8 mouse cellular contexts compared by ENCODE assay signal in the genomic region with DNA sequence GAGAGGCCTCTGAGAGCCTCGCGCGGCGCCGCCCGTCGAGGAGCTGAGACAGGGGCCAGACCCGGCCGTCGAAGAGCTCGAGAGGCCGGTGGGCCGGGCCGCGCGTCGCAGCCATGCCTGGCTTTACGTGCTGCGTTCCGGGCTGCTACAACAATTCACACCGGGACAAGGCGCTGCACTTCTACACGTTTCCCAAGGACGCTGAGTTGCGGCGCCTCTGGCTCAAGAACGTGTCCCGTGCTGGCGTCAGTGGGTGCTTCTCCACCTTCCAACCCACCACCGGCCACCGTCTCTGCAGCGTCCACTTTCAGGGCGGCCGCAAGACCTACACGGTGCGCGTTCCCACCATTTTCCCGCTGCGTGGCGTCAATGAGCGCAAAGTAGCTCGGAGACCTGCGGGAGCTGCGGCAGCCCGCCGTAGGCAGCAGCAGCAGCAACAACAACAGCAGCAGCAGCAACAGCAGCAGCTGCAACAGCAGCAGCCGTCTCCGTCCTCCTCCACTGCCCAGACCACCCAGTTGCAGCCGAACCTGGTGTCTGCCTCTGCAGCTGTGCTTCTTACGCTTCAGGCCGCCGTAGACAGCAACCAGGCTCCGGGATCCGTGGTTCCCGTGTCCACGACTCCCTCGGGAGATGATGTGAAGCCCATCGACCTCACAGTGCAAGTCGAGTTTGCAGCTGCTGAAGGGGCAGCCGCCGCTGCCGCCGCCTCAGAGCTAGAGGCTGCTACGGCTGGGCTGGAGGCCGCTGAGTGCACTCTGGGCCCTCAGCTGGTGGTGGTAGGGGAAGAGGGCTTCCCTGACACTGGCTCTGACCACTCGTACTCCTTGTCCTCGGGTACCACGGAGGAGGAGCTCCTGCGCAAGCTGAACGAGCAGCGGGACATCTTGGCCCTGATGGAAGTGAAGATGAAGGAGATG. TPM values are rescaled to one million over a fixed set of nuclear protein-coding genes. Genes with fewer than 3 reads are reported as not detected.
DNase-seq lines count a peak whose midpoint lies in the region; TF ChIP-seq lines count a peak whose summit lies in the region.

No protein-coding gene starts in this region.

- H3K4me3 ChIP-seq in ES-Bruce4 (ENCODE audit: low read depth, low read length) (peak overlapping the region; percentile 94), macrophage (ENCODE audit: inconsistent target) (peak overlapping the region; percentile 54)
- peak overlapping the region; percentile 67 for H3K4me3 ChIP-seq in left cerebral cortex, adult 2 months

- no peaks in the 10 kb centered on the region for H3K9me3 ChIP-seq in ES-Bruce4 (replicated peaks; ENCODE audit: control insufficient read depth, insufficient read depth, low read length, poor library complexity, severe bottlenecking)

- H3K36me3 ChIP-seq in ES-Bruce4 (ENCODE audit: control insufficient read depth, insufficient read depth, low read length, poor library complexity, severe bottlenecking): peaks cover 3% of the 10 kb centered on the region; the same call in 1 of the 2 replicates
- H3K36me3 ChIP-seq in macrophage (ENCODE audit: inconsistent target): no peaks in the 10 kb centered on the region

- peaks cover 27% of the 10 kb centered on the region for H3K79me2 ChIP-seq in macrophage (ENCODE audit: inconsistent target)

- no peak for TF ChIP-seq EP300 in ES-Bruce4 (IDR thresholded peaks at IDR 0.05; ENCODE audit: insufficient read depth, low read depth, low read length)

- no peak for TF ChIP-seq CTCF in ES-Bruce4 (IDR thresholded peaks at IDR 0.05; ENCODE audit: low read depth, low read length)
- TF ChIP-seq CTCF in left cerebral cortex, adult 2 months (IDR thresholded peaks at IDR 0.05): no peak

- DNase-seq in adrenal gland, postnatal 25 days: peak; percentile 63
- DNase-seq in fibroblast of lung, adult 2 months (ENCODE audit: low read depth): peak; percentile 17
- peak; percentile 62 for DNase-seq in heart, postnatal 4 days
- peak; percentile 56 to 57 for DNase-seq in left cerebral cortex, adult 2 months (ENCODE audit: extremely low spot score in 1 of 2, low spot score in 2 of 2)
- DNase-seq in spleen, postnatal 10 days (ENCODE audit: low spot score in 2 of 2): peak; percentile 65 to 69
- no peak for DNase-seq in c-Kit-positive CD71-positive TER-119-positive erythroid progenitor cells, embryonic 14.5 days (ENCODE audit: low spot score)

- no peaks in the 10 kb centered on the region for H3K27me3 ChIP-seq in ES-Bruce4 (ENCODE audit: control insufficient read depth, insufficient read depth, low read length, poor library complexity, severe bottlenecking)

- peak overlapping the region; percentile 83 for H3K9ac ChIP-seq in ES-Bruce4 (ENCODE audit: low read depth, poor library complexity, severe bottlenecking)

- 1% methylated on average over 71 of the region's 71 CpGs for WGBS in macrophage (ENCODE audit: missing documents)

- TF ChIP-seq POLR2A in ES-Bruce4 (IDR thresholded peaks at IDR 0.05; ENCODE audit: insufficient read depth, low read length): no peak

- intact Hi-C loops in left cerebral cortex, adult 2 months (cut with DNase I): loop anchor here (2.0 kb wide), 1 partner anchor 75 kb away; no protein-coding TSS in a partner anchor

- H3K27ac ChIP-seq in ES-Bruce4 (ENCODE audit: insufficient read depth, low read length) (no peak overlapping the region), macrophage (peak overlapping the region; percentile 17; the same call in 1 of the 2 replicates)
- H3K27ac ChIP-seq in left cerebral cortex, adult 2 months: peak overlapping the region; percentile 98

- peaks cover 1% of the 10 kb centered on the region for H3K4me1 ChIP-seq in ES-Bruce4 (ENCODE audit: control insufficient read depth, insufficient read depth, low read length)

RNA-seq across cellular contexts. Expression of a gene that starts 0.6 kb away (rescaled TPM):
- polyA plus RNA-seq in ES-Bruce4 (2011; ENCODE audit: insufficient read depth, insufficient read length, low read depth, missing spikeins) (29.6 and 31.0 TPM in 2 replicates), macrophage (2018) (8.3 to 23.6 TPM (median 20.4 TPM) in 3 replicates)
- 38.0 and 40.1 TPM in 2 replicates for total RNA-seq in adrenal gland, postnatal 25 days (2021)
- total RNA-seq in heart, postnatal 4 days (2021): 10 to 100 TPM; 26.4 to 29.3 TPM
- total RNA-seq in left cerebral cortex, adult 2 months (2021): 10 to 100 TPM; 38.1 to 41.0 TPM
- total RNA-seq in macrophage (2018; cell fraction: chromatin; rRNA removed): 1 to 10 TPM in 15 of 26 experiments, under 1 TPM in 6, not detected in 5; 0.47 to 8.6 (median 1.4) TPM
- 10 to 100 TPM in 20 of 26 experiments, 1 to 10 TPM in 6; 6.1 to 27.5 (median 17.0) TPM for total RNA-seq in macrophage (2018; cell fraction: cytosol; rRNA removed)
- total RNA-seq in macrophage (2018; cell fraction: nucleus; rRNA removed): 10 to 100 TPM in 5 of 26 experiments, 1 to 10 TPM in 21; 1.1 to 14.5 (median 6.3) TPM

RNA-seq across cellular contexts. Expression of a gene that starts 2.4 kb away (rescaled TPM):
- 86.3 and 97.6 TPM in 2 replicates for polyA plus RNA-seq in ES-Bruce4 (2011; ENCODE audit: insufficient read depth, insufficient read length, low read depth, missing spikeins)
- total RNA-seq in adrenal gland, postnatal 25 days (2021): 7.5 and 9.2 TPM in 2 replicates
- 10 to 100 TPM; 16.8 to 18.4 TPM for total RNA-seq in heart, postnatal 4 days (2021)
- 10 to 100 TPM; 16.8 to 17.6 TPM for total RNA-seq in left cerebral cortex, adult 2 months (2021)
- 10 to 100 TPM; 13.8 to 71.8 (median 29.6) TPM for total RNA-seq in macrophage (2018; cell fraction: chromatin; rRNA removed)
- total RNA-seq in macrophage (2018; cell fraction: cytosol; rRNA removed): 1 to 10 TPM; 5.8 to 10.0 (median 7.8) TPM
- 10 to 100 TPM in 24 of 26 experiments, 1 to 10 TPM in 2; 6.8 to 55.5 (median 18.6) TPM for total RNA-seq in macrophage (2018; cell fraction: nucleus; rRNA removed)
- 7.2 to 13.3 TPM (median 8.2 TPM) in 3 replicates for polyA plus RNA-seq in macrophage (2018)

RNA-seq across cellular contexts. Expression of a gene that starts 4.9 kb away (rescaled TPM):
- polyA plus RNA-seq in ES-Bruce4 (2011; ENCODE audit: insufficient read depth, insufficient read length, low read depth, missing spikeins) (29.9 and 30.2 TPM in 2 replicates), macrophage (2018) (53.1 to 154 TPM (median 76.1 TPM) in 3 replicates)
- total RNA-seq in adrenal gland, postnatal 25 days (2021): 36.3 and 56.0 TPM in 2 replicates
- 10 to 100 TPM; 44.7 to 45.7 TPM for total RNA-seq in heart, postnatal 4 days (2021)
- total RNA-seq in left cerebral cortex, adult 2 months (2021): 10 to 100 TPM; 29.4 to 32.8 TPM
- total RNA-seq in macrophage (2018; cell fraction: chromatin; rRNA removed): 10 to 100 TPM in 15 of 26 experiments, 1 to 10 TPM in 7, not detected in 4; 3.1 to 27.1 (median 13.1) TPM
- 10 to 100 TPM; 36.2 to 66.6 (median 50.1) TPM for total RNA-seq in macrophage (2018; cell fraction: cytosol; rRNA removed)
- 10 to 100 TPM in 15 of 26 experiments, 1 to 10 TPM in 10, not detected in 1; 4.8 to 43.3 (median 14.3) TPM for total RNA-seq in macrophage (2018; cell fraction: nucleus; rRNA removed)

RNA-seq across cellular contexts. Expression of a gene that starts 25.2 kb away (rescaled TPM):
- polyA plus RNA-seq in ES-Bruce4 (2011; ENCODE audit: insufficient read depth, insufficient read length, low read depth, missing spikeins) (45.2 and 51.6 TPM in 2 replicates), macrophage (2018) (12.6 to 19.5 TPM (median 14.6 TPM) in 3 replicates)
- total RNA-seq in adrenal gland, postnatal 25 days (2021): 33.5 and 38.6 TPM in 2 replicates
- total RNA-seq in heart, postnatal 4 days (2021): 10 to 100 TPM; 34.0 to 34.8 TPM
- total RNA-seq in left cerebral cortex, adult 2 months (2021): 10 to 100 TPM; 64.4 to 68.5 TPM
- total RNA-seq in macrophage (2018; cell fraction: chromatin; rRNA removed): 100 to 1,000 TPM in 3 of 26 experiments, 10 to 100 TPM in 23; 50.8 to 147 (median 78.8) TPM
- total RNA-seq in macrophage (2018; cell fraction: cytosol; rRNA removed): 10 to 100 TPM; 10.9 to 22.4 (median 16.1) TPM
- 10 to 100 TPM; 21.9 to 58.6 (median 36.2) TPM for total RNA-seq in macrophage (2018; cell fraction: nucleus; rRNA removed)

RNA-seq across cellular contexts. Expression of a gene that starts 28.0 kb away (rescaled TPM):
- polyA plus RNA-seq in ES-Bruce4 (2011; ENCODE audit: insufficient read depth, insufficient read length, low read depth, missing spikeins) (0.33 TPM in 1 of 2 replicates, not detected in the other), macrophage (2018) (not detected in 3 replicates)
- total RNA-seq in adrenal gland, postnatal 25 days (2021): not detected in 2 replicates
- not detected for total RNA-seq in heart, postnatal 4 days (2021)
- total RNA-seq in left cerebral cortex, adult 2 months (2021): under 1 TPM in 1 of 2 experiments, not detected in 1; 0.44 TPM
- not detected for total RNA-seq in macrophage (2018; cell fraction: chromatin; rRNA removed)
- under 1 TPM in 1 of 26 experiments, not detected in 25; 0.08 TPM for total RNA-seq in macrophage (2018; cell fraction: cytosol; rRNA removed)
- total RNA-seq in macrophage (2018; cell fraction: nucleus; rRNA removed): not detected
